Mouse (Mus musculus) ES-E14 (cell line): Measurements from ENCODE around the gene Ak5. TPM values are rescaled to one million over a fixed set of nuclear protein-coding genes. Genes with fewer than 3 reads are reported as not detected.

Experiments
- DNase-seq: peaks from one replicate; pipeline ENCODE4 v3.0.0-alpha.2; 2013; ENCODE audit warnings: low read depth, low spot score
- H3K27ac ChIP-seq: 2 replicates; pipeline ENCODE4 v1.5.1; 2012; ENCODE audit warnings: low read depth, mild to moderate bottlenecking, low read length, moderate library complexity, mixed read lengths; ENCODE audit not compliant: poor library complexity, insufficient read depth, severe bottlenecking
- H3K36me3 ChIP-seq: 2 replicates; pipeline ENCODE4 v1.6.1; 2012; ENCODE audit warnings: mild to moderate bottlenecking, low read length, moderate library complexity, mixed read lengths; ENCODE audit not compliant: control insufficient read depth, poor library complexity, insufficient read depth, severe bottlenecking
- H3K4me1 ChIP-seq, 2 experiments: fragments of 150-350 bp in 1 of 2; sonication (generic) in 1 of 2; 2 replicates each; pipeline ENCODE4 v1.6.1; 2012; ENCODE audit warnings: low read length in 2 of 2, mild to moderate bottlenecking in 1 of 2, mixed read lengths in 1 of 2; ENCODE audit not compliant: control insufficient read depth in 2 of 2, insufficient read depth in 2 of 2, poor library complexity in 1 of 2
- H3K4me3 ChIP-seq, 2 experiments: fragments of 150-350 bp in 1 of 2; sonication (generic) in 1 of 2; 2 replicates each; pipeline ENCODE4 v1.5.1; 2012; ENCODE audit warnings: low read length in 2 of 2, low read depth in 1 of 2, mild to moderate bottlenecking in 1 of 2, mixed read lengths in 1 of 2; ENCODE audit not compliant: insufficient read depth in 1 of 2, poor library complexity in 1 of 2, severe bottlenecking in 1 of 2
- H3K9ac ChIP-seq: 2 replicates; pipeline ENCODE4 v1.6.1; 2012; ENCODE audit warnings: low read depth, mild to moderate bottlenecking, low read length, mixed read lengths; ENCODE audit not compliant: poor library complexity, insufficient read depth, severe bottlenecking
- H3K9me3 ChIP-seq: fragments of 150-350 bp; sonication (generic); 2 replicates; pipeline ENCODE4 v1.6.1; 2012; ENCODE audit warnings: low read depth, mild to moderate bottlenecking, low read length; ENCODE audit not compliant: control insufficient read depth, insufficient read depth
- CHD2 ChIP-seq: IDR thresholded peaks from 2 replicates; pipeline ENCODE4 v1.6.1; 2014; ENCODE audit warnings: mild to moderate bottlenecking, low read depth, low read length, inconsistent platforms
- HCFC1 ChIP-seq: IDR thresholded peaks from 2 replicates; pipeline ENCODE4 v1.6.1; 2012; ENCODE audit warnings: low read length, inconsistent platforms, borderline replicate concordance; ENCODE audit not compliant: insufficient read depth
- MAFK ChIP-seq: IDR thresholded peaks from 2 replicates; pipeline ENCODE4 v1.6.1; 2014; ENCODE audit warnings: mild to moderate bottlenecking, low read depth, low read length, inconsistent platforms; ENCODE audit not compliant: insufficient read depth
- ZC3H11A ChIP-seq: IDR thresholded peaks from 2 replicates; pipeline ENCODE4 v1.6.1; 2012; ENCODE audit warnings: low read depth, mild to moderate bottlenecking, inconsistent platforms, low read length, borderline replicate concordance
- ZNF384 ChIP-seq: IDR thresholded peaks from 2 replicates; pipeline ENCODE4 v1.6.1; 2012; ENCODE audit warnings: low read depth, low read length, inconsistent platforms
- in situ Hi-C, 2 experiments: fragments of 600-800 bp; cut with MboI; formaldehyde crosslinking; loops; one replicate each; pipeline ENCODE4 v1.15.1; 2025; ENCODE audit warnings: low sequenced_read_pairs in 2 of 2, inconsistent platforms in 1 of 2; ENCODE audit not compliant: unreplicated experiment in 2 of 2
- total RNA-seq: library from RNA; depleted of rRNA; stranded (reverse); fragments of 300-350 nt; gene quantifications from 2 replicates; pipeline ENCODE4 v1.2.3, GENCODE M21; 2012

The Ak5 gene
- total RNA-seq, 1 experiment = 0.76 TPM

DNA sequence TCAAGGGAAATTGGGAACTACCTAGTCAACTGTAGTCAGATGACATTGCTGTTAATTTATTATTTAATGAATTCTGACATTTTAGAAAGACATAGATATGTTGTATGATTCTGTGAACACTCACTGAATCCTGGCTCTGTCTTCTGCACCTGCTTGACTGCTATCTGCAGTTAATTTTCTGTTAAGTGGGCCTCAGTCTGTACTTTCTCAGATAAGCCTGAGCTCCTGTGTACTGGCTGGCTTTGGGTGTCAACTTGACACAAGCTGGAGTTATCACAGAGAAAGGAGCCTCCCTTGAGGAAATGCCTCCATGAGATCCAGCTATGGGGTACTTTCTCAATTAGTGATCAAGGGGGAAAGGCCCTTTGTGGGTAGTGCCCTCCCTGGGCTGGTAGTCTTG, 118.1 kb downstream of the Ak5 start:
- Histone ChIP-seq H3K27ac (no peak overlapping the region), H3K9ac (no peak overlapping the region), H3K4me1 (no peaks in the 10 kb centered on the region; a peak in 1 of 4 replicates), H3K9me3 (no peaks in the 10 kb centered on the region), H3K4me3 (no peak overlapping the region), H3K36me3 (no peaks in the 10 kb centered on the region)
- no peak for TF ChIP-seq ZNF384
- no peak for TF ChIP-seq MAFK
- no peak for TF ChIP-seq HCFC1
- TF ChIP-seq ZC3H11A = no peak
- TF ChIP-seq CHD2 = no peak
- in situ Hi-C loops = no loop called here
- no peak for DNase-seq

DNA sequence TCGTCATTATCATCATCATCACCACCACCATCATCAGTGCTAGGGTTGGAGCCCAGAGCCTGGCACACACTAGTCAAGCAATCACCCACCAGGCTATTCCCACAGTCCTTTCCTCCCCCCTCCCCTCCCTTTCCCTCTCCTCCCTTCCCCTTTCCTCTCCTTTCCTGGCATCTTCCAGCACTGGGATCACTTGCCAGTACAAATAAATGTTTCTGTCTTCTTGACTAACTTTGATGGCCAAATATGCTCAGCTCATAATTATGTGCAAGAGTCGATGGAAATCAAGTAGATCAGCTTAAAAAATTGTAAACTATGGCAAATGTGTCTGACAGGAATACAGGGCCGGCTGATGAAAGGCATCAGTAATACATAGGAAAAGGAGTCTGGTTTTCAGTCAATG, 123.2 kb downstream of the Ak5 start:
- H3K27ac ChIP-seq = no peak overlapping the region
- no peaks in the 10 kb centered on the region for H3K9me3 ChIP-seq
- no peak overlapping the region for H3K9ac ChIP-seq
- DNase-seq = no peak
- TF ChIP-seq ZNF384 (no peak), ZC3H11A (no peak), CHD2 (no peak), MAFK (no peak), HCFC1 (no peak)
- H3K4me3 ChIP-seq = no peak overlapping the region
- in situ Hi-C loops = no loop called here
- H3K4me1 ChIP-seq = no peaks in the 10 kb centered on the region
- H3K36me3 ChIP-seq = no peaks in the 10 kb centered on the region

DNA sequence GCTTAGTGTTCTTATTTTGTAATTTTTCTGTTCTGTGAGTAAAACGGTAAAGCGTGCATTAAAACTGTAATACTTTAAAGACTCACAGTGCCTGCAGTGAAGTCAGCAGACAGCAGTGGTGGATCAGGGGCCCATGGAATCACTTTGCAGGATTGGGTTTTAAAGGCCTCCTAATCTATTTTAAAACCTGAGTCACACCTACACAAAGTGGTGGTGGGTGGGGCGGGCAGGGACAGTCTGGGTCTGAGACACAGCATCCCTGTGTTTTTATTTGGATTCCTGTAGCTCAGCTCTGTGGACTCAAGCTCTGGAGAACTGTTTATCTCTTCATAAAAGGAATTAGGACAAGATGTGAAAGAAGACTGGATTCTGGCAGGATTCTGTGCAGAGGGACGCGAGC, 125.9 kb downstream of the Ak5 start:
- no peaks in the 10 kb centered on the region for H3K4me1 ChIP-seq
- in situ Hi-C loops = no loop called here
- no peak overlapping the region for H3K4me3 ChIP-seq
- TF ChIP-seq ZNF384 (no peak), ZC3H11A (no peak)
- H3K27ac ChIP-seq = no peak overlapping the region
- no peak for DNase-seq
- H3K36me3 ChIP-seq = no peaks in the 10 kb centered on the region
- no peak overlapping the region for H3K9ac ChIP-seq
- H3K9me3 ChIP-seq = no peaks in the 10 kb centered on the region

DNA sequence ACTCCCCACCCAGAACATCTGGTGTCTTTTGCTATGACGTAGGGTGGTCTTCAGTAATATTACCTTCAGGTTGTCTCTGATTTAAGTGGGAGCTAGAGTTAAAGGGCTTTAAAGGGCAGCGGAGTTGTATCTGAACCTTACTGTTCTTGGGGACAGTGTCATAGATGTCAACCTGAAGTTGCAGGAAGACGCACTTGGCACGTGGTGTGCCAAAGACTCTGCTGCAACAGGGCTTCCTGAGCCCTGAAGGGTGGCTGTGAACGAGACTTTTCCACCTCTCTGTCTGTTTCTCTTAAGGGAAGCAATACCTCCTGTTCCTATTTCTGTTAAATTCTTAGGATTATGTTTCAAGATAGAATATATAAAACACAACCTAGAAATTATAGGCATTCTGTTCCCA, 137.8 kb downstream of the Ak5 start:
- no peak for DNase-seq

DNA sequence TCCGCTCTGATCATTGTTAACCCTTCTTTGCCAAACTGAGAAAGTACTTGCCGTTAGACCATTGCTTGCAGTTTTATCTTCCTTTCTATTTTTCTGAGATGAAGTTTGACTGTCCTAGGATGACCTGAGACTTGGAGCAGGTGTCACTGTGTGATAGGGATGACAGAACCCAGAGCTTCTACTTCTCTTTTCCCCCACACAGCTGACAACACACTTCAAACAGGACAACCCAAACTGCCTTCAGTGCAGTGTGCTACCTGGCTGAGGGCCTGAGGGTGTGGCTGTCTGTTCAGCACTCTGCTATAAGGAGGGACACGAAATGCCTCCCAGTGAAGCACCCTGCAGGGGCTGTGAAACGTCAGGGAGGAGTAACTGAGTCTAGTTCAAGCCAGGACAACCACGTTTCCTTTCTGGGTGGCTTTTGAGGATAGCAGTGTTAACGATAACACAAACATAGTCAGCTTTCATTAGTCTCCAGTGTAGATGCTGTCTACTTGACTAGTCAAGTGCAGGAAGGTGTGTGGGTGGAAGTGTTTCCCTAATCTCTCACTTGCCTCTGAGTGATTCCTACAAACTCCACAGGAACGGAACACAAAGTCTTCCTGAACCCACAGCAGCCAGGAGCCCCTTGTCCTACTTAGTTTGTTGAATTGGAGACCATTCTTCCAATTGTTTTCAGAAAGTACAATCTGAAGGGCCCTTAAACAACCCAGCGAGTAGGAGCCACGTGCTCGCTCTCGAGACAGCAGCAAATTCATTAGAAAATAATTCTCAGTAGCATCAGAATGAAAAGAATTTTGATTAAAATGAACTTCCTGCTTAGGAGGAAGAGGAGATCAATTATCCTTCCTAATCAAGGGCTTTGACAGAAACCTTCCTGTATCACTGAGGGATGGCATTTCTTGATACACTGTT, 138.8 kb downstream of the Ak5 start:
- H3K4me3 ChIP-seq = no peak overlapping the region
- H3K27ac ChIP-seq = no peak overlapping the region
- in situ Hi-C loops = no loop called here
- no peaks in the 10 kb centered on the region for H3K4me1 ChIP-seq
- no peak for TF ChIP-seq ZC3H11A
- no peak for TF ChIP-seq MAFK
- TF ChIP-seq CHD2 = no peak
- TF ChIP-seq HCFC1 = no peak
- TF ChIP-seq ZNF384 = no peak
- no peak overlapping the region for H3K9ac ChIP-seq
- H3K36me3 ChIP-seq = no peaks in the 10 kb centered on the region
- DNase-seq = no peak
- no peaks in the 10 kb centered on the region for H3K9me3 ChIP-seq

More for the DNA sequence above, 137.8 kb downstream of the Ak5 start:
- no peak overlapping the region for H3K27ac ChIP-seq
- H3K9me3 ChIP-seq = no peaks in the 10 kb centered on the region
- no peaks in the 10 kb centered on the region for H3K4me1 ChIP-seq
- H3K36me3 ChIP-seq = no peaks in the 10 kb centered on the region
- H3K9ac ChIP-seq = no peak overlapping the region
- in situ Hi-C loops = no loop called here
- TF ChIP-seq ZC3H11A = no peak
- TF ChIP-seq ZNF384 = no peak
- no peak overlapping the region for H3K4me3 ChIP-seq
